Mouse (Mus musculus) E14TG2a.4 (cell line): Measurements from ENCODE around the gene Nacc1.
"Not testable (repeated sequence)": the region's sequence is repeated elsewhere in the genome, so short reads cannot be mapped to it uniquely, and the experiment has no call there.

Experiments
- H3K27me3 ChIP-seq: 2 replicates; pipeline ENCODE4 v1.6.1; 2014; ENCODE audit warnings: low read length, control low read depth; ENCODE audit not compliant: insufficient read depth
- H3K36me3 ChIP-seq: 2 replicates; pipeline ENCODE4 v1.6.1; 2014; ENCODE audit warnings: low read length, control low read depth; ENCODE audit not compliant: insufficient read depth
- H3K4me1 ChIP-seq: replicated peaks from 2 replicates; pipeline ENCODE4 v1.6.1; 2014; ENCODE audit warnings: low read depth, low read length, control low read depth
- H3K4me3 ChIP-seq: replicated peaks from 2 replicates; pipeline ENCODE4 v1.5.1; 2014; ENCODE audit warnings: mild to moderate bottlenecking, low read length
- H3K9me3 ChIP-seq: 2 replicates; pipeline ENCODE4 v1.6.1; 2014; ENCODE audit warnings: low read length, control low read depth
- CTCF ChIP-seq: conservative IDR thresholded peaks from 2 replicates; pipeline ENCODE4 v1.5.1; 2014; ENCODE audit warnings: low read length
- NANOG ChIP-seq: IDR thresholded peaks from 2 replicates; pipeline ENCODE4 v1.6.1; 2014; ENCODE audit warnings: borderline replicate concordance, low read length, mixed read lengths
- POU5F1 ChIP-seq: IDR thresholded peaks from 2 replicates; pipeline ENCODE4 v1.6.1; 2014; ENCODE audit warnings: low read length, borderline replicate concordance

Gene Nacc1

GRCm38 (mm10) chr8:84630145-84630544, 57.5 kb downstream of the Nacc1 start:
- Histone ChIP-seq H3K36me3 (0 out of 2 replicates have a peak, but pooled peaks cover 3% of the 10 kb centered on the region), H3K27me3 (peaks cover 14% of the 10 kb centered on the region), H3K9me3 (peaks cover 13% of the 10 kb centered on the region), H3K4me1 (peaks cover 40% of the 10 kb centered on the region), H3K4me3 (peak overlapping the region; percentile 61)
- TF ChIP-seq NANOG (no peak), POU5F1 (no peak), CTCF (no peak)

GRCm38 (mm10) chr8:84629586-84629985, 58.1 kb downstream of the Nacc1 start:
- peaks cover 19% of the 10 kb centered on the region for H3K27me3 ChIP-seq
- 0 out of 2 replicates have a peak, but pooled peaks cover 3% of the 10 kb centered on the region for H3K36me3 ChIP-seq
- peaks cover 35% of the 10 kb centered on the region for H3K4me1 ChIP-seq
- peaks cover 13% of the 10 kb centered on the region for H3K9me3 ChIP-seq
- H3K4me3 ChIP-seq, result peak overlapping the region; percentile 61
- no peak for TF ChIP-seq NANOG
- no peak for TF ChIP-seq POU5F1
- no peak for TF ChIP-seq CTCF

GRCm38 (mm10) chr8:84623425-84623824, 64.2 kb downstream of the Nacc1 start:
- not testable (repeated sequence) for H3K4me3 ChIP-seq, H3K4me1 ChIP-seq, H3K9me3 ChIP-seq, H3K36me3 ChIP-seq
- H3K27me3 ChIP-seq, result peaks cover 59% of the 10 kb centered on the region

- Histone ChIP-seq H3K9me3 (no peaks in the 10 kb centered on the region), H3K4me3 (no peak overlapping the region), H3K27me3 (peaks cover 72% of the 10 kb centered on the region), H3K4me1 (peaks cover 21% of the 10 kb centered on the region), H3K36me3 (no peaks in the 10 kb centered on the region)
- TF ChIP-seq POU5F1 (no peak), NANOG (no peak), CTCF (peak; percentile 47)
These were observed 66.5 kb downstream of the Nacc1 start for GRCm38 (mm10) chr8:84621102-84621625.
